Mouse (Mus musculus): ENCODE measurements at regions not wholly inside any gene's neighbourhood (a gene's known extent, or its start where the extent isn't known, plus 50 kb on each side); places are given as distances from the start of the nearest gene placed in this dataset.

DNA sequence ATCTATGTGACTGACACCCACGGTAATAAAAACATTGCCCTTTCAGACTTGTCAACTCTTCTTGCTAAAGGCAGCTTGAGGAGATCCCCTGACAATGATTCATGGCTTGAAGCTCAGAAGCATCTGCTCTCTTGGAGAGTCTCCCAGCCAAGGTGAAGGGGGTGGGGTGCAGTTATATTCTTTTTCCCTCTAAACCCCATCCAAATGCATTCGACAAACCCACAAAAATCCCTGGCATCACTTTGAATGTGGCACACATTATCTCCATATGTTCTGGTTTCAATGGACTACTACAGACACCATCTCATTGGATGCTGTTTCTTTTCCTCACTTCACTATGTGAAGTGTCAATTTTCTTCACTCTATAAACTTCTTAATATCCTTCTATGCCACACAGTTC lies 603.0 kb upstream of the Rag2 start:
- Histone ChIP-seq H3K9me3 (replicated peaks; ENCODE audit: low read length) (no peaks in the 10 kb centered on the region), H3K9ac (ENCODE audit: insufficient read depth, low read depth) (no peak overlapping the region), H3K27ac (ENCODE audit: insufficient read depth, low read depth) (no peak overlapping the region), H3K79me2 (replicated peaks; ENCODE audit: control insufficient read depth, extremely low read depth, insufficient read depth, poor library complexity, severe bottlenecking) (no peaks in the 10 kb centered on the region), H3K27me3 (replicated peaks) (no peaks in the 10 kb centered on the region), H3K4me3 (replicated peaks in 1 of 3; ENCODE audit: low read depth in 2 of 3, low read length in 2 of 3, poor library complexity in 1 of 3) (no peak overlapping the region), H3K36me3 (replicated peaks in 1 of 2; ENCODE audit: control insufficient read depth in 1 of 2, insufficient read depth in 1 of 2, low read length in 1 of 2) (no peaks in the 10 kb centered on the region), H3K4me1 (ENCODE audit: control insufficient read depth in 1 of 2, insufficient read depth in 2 of 2) (no peaks in the 10 kb centered on the region), H3K4me2 (ENCODE audit: insufficient read depth, low read depth, poor library complexity, severe bottlenecking) (no peak overlapping the region)
- dilution Hi-C loops (cut with MboI; ENCODE audit: extremely low pct_ligation_motif_present, extremely low pct_unique_long_range_greater_than_20kb, low sequenced_read_pairs) (no loop called here), in situ Hi-C loops (cut with MboI; ENCODE audit: low pct_ligation_motif_present, low pct_unique_long_range_greater_than_20kb, low sequenced_read_pairs) (no loop called here)
- no peak for TF ChIP-seq JUND (conservative IDR thresholded peaks at IDR 0.05; ENCODE audit: low read depth, low read length)
- TF ChIP-seq ETS1 (conservative IDR thresholded peaks at IDR 0.05; ENCODE audit: low read depth, low read length), result no peak
- TF ChIP-seq E2F4 (IDR thresholded peaks at IDR 0.05; ENCODE audit: insufficient replicate concordance, low read depth, low read length), result no peak
- no peak for TF ChIP-seq ZKSCAN1 (IDR thresholded peaks at IDR 0.05; ENCODE audit: borderline replicate concordance, low read depth, low read length)
- TF ChIP-seq MAZ (IDR thresholded peaks at IDR 0.05; ENCODE audit: low read depth, low read length), result no peak
- TF ChIP-seq KAT2A (IDR thresholded peaks at IDR 0.05; ENCODE audit: insufficient replicate concordance, low read length), result no peak
- no peak for TF ChIP-seq RCOR1 (conservative IDR thresholded peaks at IDR 0.05; ENCODE audit: low read depth, low read length)
- TF ChIP-seq POLR2A (IDR thresholded peaks at IDR 0.05; ENCODE audit: low read depth, low read length), result no peak
- TF ChIP-seq PAX5 (IDR thresholded peaks at IDR 0.05; ENCODE audit: low read length), result no peak
- no peak for TF ChIP-seq MYC (IDR thresholded peaks at IDR 0.05; ENCODE audit: low read depth, low read length)
- TF ChIP-seq BHLHE40 (IDR thresholded peaks at IDR 0.05; ENCODE audit: low read depth, low read length), result no peak
- TF ChIP-seq MAX (IDR thresholded peaks at IDR 0.05; ENCODE audit: low read length), result no peak
- no peak for TF ChIP-seq GABPA (IDR thresholded peaks at IDR 0.05; ENCODE audit: insufficient replicate concordance, low read depth, low read length)
- TF ChIP-seq ZMIZ1 (IDR thresholded peaks at IDR 0.05; ENCODE audit: low read depth, low read length), result no peak
- no peak for TF ChIP-seq IRF4 (IDR thresholded peaks at IDR 0.05; ENCODE audit: low read depth, low read length)
- no peak for TF ChIP-seq MEF2A (IDR thresholded peaks at IDR 0.05; ENCODE audit: borderline replicate concordance, low read depth, low read length)
- no peak for TF ChIP-seq MXI1 (IDR thresholded peaks at IDR 0.05; ENCODE audit: low read depth, low read length)
- TF ChIP-seq ELF1 (IDR thresholded peaks at IDR 0.05; ENCODE audit: low read depth, low read length), result no peak
- DNase-seq (ENCODE audit: extremely low read depth), result no peak

GRCm38 (mm10) chr2:101043050-101043449 lies 581.5 kb upstream of the Rag2 start:
- dilution Hi-C loops (cut with MboI; ENCODE audit: extremely low pct_ligation_motif_present, extremely low pct_unique_long_range_greater_than_20kb, low sequenced_read_pairs) (no loop called here), in situ Hi-C loops (cut with MboI; ENCODE audit: low pct_ligation_motif_present, low pct_unique_long_range_greater_than_20kb, low sequenced_read_pairs) (no loop called here)
- no peaks in the 10 kb centered on the region for H3K79me2 ChIP-seq (replicated peaks; ENCODE audit: control insufficient read depth, extremely low read depth, insufficient read depth, poor library complexity, severe bottlenecking)
- no peak overlapping the region for H3K9ac ChIP-seq (ENCODE audit: insufficient read depth, low read depth)
- no peaks in the 10 kb centered on the region for H3K4me1 ChIP-seq (ENCODE audit: control insufficient read depth in 1 of 2, insufficient read depth in 2 of 2)
- no peak overlapping the region for H3K4me3 ChIP-seq (replicated peaks in 1 of 3; ENCODE audit: low read depth in 2 of 3, low read length in 2 of 3, poor library complexity in 1 of 3)
- no peaks in the 10 kb centered on the region for H3K27me3 ChIP-seq (replicated peaks)
- H3K36me3 ChIP-seq (replicated peaks in 1 of 2; ENCODE audit: control insufficient read depth in 1 of 2, insufficient read depth in 1 of 2, low read length in 1 of 2), result no peaks in the 10 kb centered on the region
- DNase-seq (ENCODE audit: extremely low read depth), result no peak
- H3K27ac ChIP-seq (ENCODE audit: insufficient read depth, low read depth), result no peak overlapping the region
- H3K4me2 ChIP-seq (ENCODE audit: insufficient read depth, low read depth, poor library complexity, severe bottlenecking), result no peak overlapping the region
- no peaks in the 10 kb centered on the region for H3K9me3 ChIP-seq (replicated peaks; ENCODE audit: low read length)
- TF ChIP-seq HCFC1 (IDR thresholded peaks at IDR 0.05; ENCODE audit: low read depth, low read length) (no peak), SMC3 (IDR thresholded peaks at IDR 0.05; ENCODE audit: low read depth, low read length) (no peak), POLR2A (IDR thresholded peaks at IDR 0.05; ENCODE audit: low read depth, low read length) (no peak), JUN (IDR thresholded peaks at IDR 0.05; ENCODE audit: insufficient read depth, low read depth, low read length) (no peak), NRF1 (IDR thresholded peaks at IDR 0.05; ENCODE audit: low read depth, low read length) (no peak), POLR2AphosphoS2 (IDR thresholded peaks at IDR 0.05; ENCODE audit: low read depth, low read length) (no peak), MAX (IDR thresholded peaks at IDR 0.05; ENCODE audit: low read length) (no peak), NELFE (IDR thresholded peaks at IDR 0.05; ENCODE audit: low read depth, low read length) (no peak), CHD1 (IDR thresholded peaks at IDR 0.05; ENCODE audit: low read depth, low read length) (no peak), GABPA (IDR thresholded peaks at IDR 0.05; ENCODE audit: insufficient replicate concordance, low read depth, low read length) (no peak), MEF2A (IDR thresholded peaks at IDR 0.05; ENCODE audit: borderline replicate concordance, low read depth, low read length) (no peak), CHD2 (IDR thresholded peaks at IDR 0.05; ENCODE audit: low read length) (no peak), RAD21 (IDR thresholded peaks at IDR 0.05; ENCODE audit: low read depth, low read length) (no peak), USF2 (conservative IDR thresholded peaks at IDR 0.05; ENCODE audit: low read depth, low read length) (no peak), PAX5 (IDR thresholded peaks at IDR 0.05; ENCODE audit: low read length) (no peak), E2F4 (IDR thresholded peaks at IDR 0.05; ENCODE audit: insufficient replicate concordance, low read depth, low read length) (no peak)

Data from CH12.LX (cell line).